Mouse (Mus musculus) CD4-positive, CD25-positive, alpha-beta regulatory T cell, adult 2 months (primary cell): Measurements from ENCODE around the gene Rpl12.

Source experiments
- DNase-seq: peaks from one replicate; pipeline ENCODE4 v3.0.0-alpha.2; 2012; ENCODE audit warnings: low read depth, low spot score

The Rpl12 gene

GRCm38 (mm10) chr2:32961192-32961995, at the start of gene Rpl12, which contains the start of gene Lrsam1:
Rpl12 (plus strand) TSS chr2:32961559.
Lrsam1 (minus strand) TSS chr2:32961614.
- peak; percentile 97 for DNase-seq

DNA sequence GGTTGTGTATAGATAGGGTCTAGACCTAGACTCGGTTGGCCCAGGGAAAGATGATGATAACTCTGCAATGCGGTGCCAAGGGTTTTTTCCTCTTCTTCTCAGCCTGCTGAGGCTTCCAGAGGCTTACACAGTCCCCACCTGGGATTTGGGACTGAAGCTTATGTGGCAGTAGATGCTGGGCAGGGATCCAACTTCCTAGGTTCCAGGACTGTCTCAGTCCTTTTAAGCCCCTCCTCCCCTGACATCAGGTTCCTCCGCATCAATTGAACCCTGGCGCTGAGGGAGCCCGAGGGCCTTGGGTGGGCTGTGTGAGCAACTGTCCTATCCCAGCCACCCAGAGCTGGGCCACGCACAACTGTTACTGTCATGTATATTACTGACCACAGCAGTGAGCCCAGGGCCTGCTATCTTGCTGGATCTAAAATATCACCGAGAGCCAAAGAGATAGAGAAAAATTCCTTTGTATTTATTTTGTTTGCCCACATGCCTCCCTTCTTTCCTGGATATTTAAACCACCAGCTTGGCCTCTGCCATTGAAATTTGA, 49.6 kb upstream of the Rpl12 start:
- no peak for DNase-seq

- DNase-seq = peak; percentile 95
Measured at GRCm38 (mm10) chr2:32912210-32912804, 49.1 kb upstream of the Rpl12 start.

DNA sequence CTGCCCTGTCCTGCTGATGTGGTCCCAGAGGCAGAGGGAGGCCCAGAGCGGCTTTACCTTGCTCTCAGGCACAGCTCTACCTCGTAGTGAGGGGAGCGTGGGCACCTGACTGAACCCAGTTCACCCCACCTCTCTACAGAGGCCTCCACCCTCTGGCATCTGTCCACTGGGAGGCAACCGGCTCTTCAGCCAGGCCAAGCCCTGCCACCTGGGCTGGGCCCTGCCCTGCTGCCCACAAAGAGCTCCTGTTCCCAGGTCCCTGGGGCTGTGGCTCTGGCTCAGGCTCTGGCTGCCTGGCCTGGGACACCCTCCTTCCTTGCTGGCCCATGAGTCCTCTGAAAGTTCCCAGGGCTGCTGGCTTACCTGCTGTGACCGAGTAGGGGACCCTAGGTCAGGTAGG, 47.0 kb upstream of the Rpl12 start:
- no peak for DNase-seq

DNA sequence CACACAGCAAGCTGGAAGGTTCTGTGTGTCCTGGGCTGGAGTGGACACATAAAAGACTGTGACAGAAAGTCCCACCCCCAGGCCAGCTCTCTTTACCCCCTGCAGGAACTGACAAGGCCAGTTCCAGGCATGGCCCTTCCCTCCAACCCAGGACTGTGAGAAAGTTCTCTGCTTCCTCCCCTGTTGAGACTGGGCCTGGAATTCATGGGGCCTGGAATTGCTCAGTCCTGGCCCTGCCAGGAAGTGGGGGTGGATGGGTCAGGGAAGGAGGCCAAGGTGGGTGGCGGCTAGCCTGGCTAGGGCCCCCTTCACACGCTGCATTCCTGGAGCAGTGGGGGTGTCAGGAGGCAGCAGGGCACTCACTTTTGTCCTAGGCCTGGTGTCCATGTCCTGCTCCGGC, 46.5 kb upstream of the Rpl12 start:
- DNase-seq = no peak

DNA sequence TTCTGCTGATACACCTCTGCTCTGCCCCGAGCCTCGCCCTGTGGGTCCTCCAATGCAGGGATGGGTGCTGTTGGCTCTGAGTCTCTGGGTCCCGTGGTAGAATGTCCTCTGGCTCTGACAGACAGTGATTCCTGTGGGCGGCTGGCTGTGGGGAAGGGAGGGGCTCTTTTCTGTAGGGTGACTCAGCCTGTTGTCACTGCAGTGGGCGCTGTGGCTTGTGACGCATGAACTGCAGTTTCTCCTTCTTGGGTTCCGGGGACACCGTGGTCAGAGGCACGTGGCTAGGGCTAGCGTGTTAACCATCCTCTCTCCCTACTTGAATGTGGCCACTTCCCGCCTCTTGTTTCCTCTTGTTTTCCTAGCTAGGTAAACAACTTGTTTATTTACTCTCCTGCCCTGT, 43.8 kb upstream of the Rpl12 start:
- peak; percentile 74 for DNase-seq

DNA sequence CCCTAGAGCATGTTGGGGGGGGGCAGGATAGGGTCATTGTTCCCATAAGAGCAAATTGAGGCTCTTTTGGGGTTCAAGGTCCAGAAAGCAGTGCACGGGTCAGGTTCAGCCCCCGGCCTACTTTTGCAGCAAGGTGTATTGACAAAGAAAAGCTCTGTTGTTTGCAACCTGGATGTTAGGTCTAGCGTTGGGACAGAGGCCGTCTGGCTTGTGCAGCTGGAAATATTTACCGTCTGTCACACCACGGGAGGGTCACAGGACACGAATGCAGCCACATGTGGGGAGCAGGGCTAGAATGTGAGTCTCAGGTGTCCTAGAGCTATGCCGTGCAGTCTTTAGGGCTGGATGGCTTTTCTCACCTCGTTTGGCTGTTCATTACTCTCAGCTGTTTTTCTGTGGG, 43.0 kb upstream of the Rpl12 start:
- DNase-seq = no peak

- DNase-seq = no peak
Measured at GRCm38 (mm10) chr2:32921235-32921634, 40.1 kb upstream of the Rpl12 start.

- no peak for DNase-seq
Measured at GRCm38 (mm10) chr2:32921801-32922380, 39.5 kb upstream of the Rpl12 start.

DNA sequence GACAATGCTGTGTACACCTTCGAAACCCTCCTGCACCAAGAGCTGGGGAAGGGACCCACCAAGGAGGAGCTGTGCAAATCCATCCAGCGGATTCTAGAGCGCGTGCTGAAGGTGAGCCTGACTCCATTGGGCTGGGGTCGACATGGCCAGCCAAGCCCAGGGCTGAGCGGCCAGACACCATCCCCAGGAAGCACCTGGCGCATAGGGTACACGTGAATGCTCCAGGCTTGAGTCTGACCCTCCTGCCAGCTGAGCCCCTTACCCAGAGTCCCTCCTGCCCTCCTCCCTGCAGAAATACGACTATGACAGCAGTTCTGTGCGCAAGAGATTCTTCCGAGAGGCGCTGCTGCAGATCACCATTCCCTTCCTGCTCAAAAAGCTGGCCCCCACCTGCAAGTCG, 38.8 kb upstream of the Rpl12 start:
- no peak for DNase-seq

DNA sequence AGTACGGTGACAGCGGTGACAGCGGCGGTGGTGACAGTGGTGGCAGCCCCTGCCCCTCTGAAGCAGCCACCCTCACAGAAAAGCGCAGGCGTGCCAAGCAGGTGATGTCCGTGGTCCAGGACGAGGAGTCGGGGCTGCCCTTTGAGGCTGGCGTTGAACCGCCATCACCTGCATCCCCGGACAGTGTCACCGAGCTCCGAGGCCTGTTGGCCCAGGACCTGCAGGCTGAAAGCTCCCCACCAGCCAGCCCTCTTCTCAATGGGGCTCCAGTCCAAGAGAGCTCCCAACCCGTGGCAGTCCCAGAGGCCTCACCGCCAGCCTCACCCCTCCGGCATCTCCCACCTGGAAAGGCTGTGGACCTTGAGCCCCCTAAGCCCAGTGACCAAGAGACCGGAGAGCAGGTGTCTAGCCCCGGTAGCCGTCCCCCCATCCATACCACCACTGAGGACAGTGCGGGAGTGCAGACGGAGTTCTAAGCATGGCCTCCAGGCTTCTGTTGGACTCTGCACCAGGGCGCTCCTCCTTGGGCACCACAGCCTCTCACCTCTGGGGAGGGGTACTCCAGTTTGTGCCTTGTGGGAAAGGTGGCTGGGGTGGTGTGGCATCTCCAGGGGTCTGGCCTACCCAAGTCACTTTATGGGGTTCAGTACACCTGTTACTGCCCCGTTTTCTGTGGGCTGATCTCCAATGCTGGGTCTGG, 37.7 kb upstream of the Rpl12 start:
- no peak for DNase-seq

DNA sequence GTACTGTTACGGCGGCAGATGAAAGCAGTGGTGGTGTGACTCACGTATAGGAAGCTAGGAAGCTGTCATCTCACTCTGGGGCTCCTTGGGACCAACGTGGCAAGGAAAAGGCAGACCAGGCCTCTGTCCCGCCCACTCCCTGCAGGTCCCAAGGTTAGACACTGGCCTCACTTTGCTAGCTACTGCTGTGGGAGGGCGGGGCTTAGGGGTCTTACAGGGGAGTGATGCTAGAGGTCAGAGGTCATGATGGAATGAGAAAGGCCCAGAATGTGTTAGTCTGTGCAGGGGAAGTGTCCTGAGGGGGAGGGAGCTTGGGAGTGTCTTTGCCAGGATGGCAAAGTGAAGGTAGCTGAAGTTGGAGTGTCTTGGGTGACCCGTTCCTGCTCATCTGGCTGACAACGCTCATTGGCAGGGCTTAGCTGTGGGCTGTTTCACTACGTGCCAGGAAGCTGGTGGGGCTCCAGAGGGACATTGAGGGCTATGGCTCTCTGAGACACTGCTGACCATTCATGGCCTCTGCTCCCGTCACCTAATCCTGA, 37.0 kb upstream of the Rpl12 start:
- DNase-seq = no peak

- no peak for DNase-seq
Measured at GRCm38 (mm10) chr2:32926330-32927075, 34.9 kb upstream of the Rpl12 start.

- DNase-seq = no peak
Measured at GRCm38 (mm10) chr2:32927624-32928234, 33.6 kb upstream of the Rpl12 start.

DNA sequence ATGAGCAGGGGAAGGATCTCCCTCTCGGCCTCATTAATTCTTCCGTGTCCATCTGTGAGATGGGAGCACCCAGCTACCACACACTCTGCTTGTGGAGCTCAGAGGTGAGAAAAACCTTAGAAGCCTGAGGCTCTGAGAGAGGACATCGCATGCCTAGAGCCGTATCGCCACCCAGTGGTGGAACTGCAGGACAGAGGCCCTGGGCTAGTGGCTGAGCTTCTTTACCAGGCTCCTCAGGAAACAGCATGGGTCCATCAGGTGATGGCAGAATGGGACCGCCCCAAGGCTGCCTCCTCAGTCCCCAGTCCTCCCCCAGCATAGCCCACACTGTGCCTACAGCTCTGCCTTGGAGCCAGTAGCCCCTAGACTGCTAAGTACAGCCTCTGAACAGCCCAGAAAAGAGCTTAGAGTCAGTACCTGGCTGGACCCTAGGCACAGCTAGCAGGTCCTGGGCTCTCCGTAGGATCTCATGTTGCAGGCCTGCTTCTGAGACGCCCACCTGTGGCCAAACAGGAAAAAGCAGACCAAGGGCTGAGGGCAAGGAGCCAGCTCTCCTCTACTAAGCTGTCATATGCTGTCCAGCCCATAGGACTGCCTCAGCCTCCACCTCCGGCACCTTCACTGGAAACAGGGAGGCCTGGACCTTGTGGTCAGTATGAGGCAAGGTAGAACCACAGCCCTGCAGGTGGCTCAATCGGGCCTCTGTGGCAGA, 33.0 kb upstream of the Rpl12 start:
- peak; percentile 59 for DNase-seq

GRCm38 (mm10) chr2:32928947-32929829, 32.2 kb upstream of the Rpl12 start:
- no peak for DNase-seq

DNA sequence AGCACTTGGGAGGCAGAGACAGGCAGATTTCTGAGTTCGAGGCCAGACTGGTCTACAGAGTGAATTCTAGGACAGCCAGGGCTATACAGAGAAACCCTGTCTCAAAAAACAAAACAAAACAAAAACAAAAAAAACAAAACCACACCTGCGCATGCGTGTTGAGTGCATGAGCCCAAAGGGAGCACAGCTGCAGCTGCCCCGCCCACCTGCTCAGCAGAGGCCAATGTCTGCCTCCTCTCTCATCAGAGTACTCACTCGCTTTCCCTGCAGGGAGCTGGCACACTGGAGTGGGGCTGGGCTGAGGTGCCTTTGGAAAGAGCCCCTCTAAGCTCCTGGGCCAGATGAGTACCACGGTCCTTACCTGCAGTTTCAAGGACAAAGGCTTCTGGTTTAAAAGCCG, 29.6 kb upstream of the Rpl12 start:
- peak; percentile 71 for DNase-seq

DNA sequence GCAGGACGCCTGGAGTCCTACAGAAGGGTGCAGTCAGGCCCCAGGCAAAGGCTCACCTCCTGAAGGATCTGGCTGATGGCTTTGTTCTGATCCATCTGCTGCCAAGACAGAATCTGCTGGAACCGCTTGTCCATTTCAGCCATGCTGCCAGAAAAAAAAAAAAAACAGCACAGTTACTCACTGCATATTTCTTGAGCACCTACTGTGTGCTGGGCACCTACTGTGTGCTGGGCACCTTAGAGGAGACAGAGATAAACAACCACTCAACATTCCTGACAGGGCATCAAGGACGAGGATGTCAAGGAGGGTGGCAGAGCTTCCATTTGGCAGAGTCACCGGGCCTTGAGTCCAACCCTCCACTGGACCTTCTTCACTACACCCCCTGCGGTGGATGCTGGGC, 22.6 kb upstream of the Rpl12 start:
- no peak for DNase-seq

- DNase-seq = peak; percentile 70
Measured at GRCm38 (mm10) chr2:32939418-32939817, 21.9 kb upstream of the Rpl12 start.
